Mouse (Mus musculus): Measurements from ENCODE around the gene Aco2. TPM values are rescaled to one million over a fixed set of nuclear protein-coding genes. Genes with fewer than 3 reads are reported as not detected.

The Aco2 gene
- polyA plus RNA-seq, 1 experiment from 2014 or later = 136 TPM

DNA sequence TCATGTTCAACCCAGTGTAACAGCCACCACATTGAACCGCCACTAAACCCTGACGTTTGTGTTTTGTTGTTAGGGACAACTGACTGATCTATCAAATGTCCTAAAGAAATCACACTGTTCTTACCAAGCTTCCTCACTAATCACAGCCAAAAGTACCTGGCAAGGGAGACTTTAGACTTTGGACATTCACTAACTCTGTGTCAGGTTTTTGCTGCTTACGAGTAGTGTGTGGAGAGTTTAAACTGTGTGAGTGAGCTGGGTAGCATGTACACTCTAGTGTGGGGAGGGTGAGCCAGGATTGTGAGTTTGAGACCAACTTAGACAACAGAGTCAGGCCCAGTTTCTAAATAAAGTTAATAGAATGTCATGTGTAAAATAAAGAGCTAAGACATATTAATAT is 10.2 kb downstream of the Aco2 start:
- Histone ChIP-seq H3K9me3 (ENCODE audit: control insufficient read depth, low read depth, low read length) (no peaks in the 10 kb centered on the region), H3K9ac (replicated peaks; ENCODE audit: low read depth, low read length) (no peak overlapping the region), H3K4me2 (replicated peaks; ENCODE audit: low read depth, low read length) (no peak overlapping the region), H3K4me3 (ENCODE audit: low read depth, low read length) (no peak overlapping the region), H3K4me1 (ENCODE audit: control insufficient read depth, insufficient read depth, low read length) (no peaks in the 10 kb centered on the region), H3K27me3 (ENCODE audit: control insufficient read depth, insufficient read depth, low read length) (no peaks in the 10 kb centered on the region), H3K36me3 (ENCODE audit: control insufficient read depth, insufficient read depth, low read length) (no peaks in the 10 kb centered on the region), H3K27ac (ENCODE audit: low read length) (no peak overlapping the region)
- WGBS = 88% methylated on average over 3 of the region's 3 CpGs
- no peak for ATAC-seq (ENCODE audit: insufficient number of reproducible peaks, insufficient read depth, low FRiP score, low read depth)

DNA sequence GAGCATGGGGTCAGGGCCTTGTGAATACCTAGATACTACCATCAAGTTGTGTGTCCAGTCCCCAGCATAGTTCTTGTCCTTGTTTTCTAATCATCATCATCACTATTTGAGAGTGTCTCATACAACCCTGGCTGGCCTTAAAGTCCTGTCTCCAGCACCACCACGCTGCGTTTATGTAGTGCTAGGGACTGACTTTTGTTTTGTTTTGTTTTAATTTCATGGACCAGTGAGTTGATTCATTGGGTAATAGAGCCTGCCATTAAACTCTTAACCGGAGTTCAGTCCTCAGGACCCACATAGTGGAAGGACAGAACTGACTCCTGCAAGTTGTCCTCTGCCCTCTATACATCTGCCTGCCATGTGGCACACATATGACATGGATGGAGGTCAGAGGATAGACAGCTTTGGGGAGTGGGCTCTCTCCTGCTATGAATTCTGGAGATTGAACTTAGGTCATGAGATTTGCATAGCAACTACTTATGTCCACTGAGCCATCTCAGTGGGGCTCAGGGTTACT is 13.4 kb downstream of the Aco2 start:
- Histone ChIP-seq H3K36me3 (ENCODE audit: control insufficient read depth, insufficient read depth, low read length) (peaks cover 15% of the 10 kb centered on the region), H3K4me2 (replicated peaks; ENCODE audit: low read depth, low read length) (no peak overlapping the region), H3K4me1 (ENCODE audit: control insufficient read depth, insufficient read depth, low read length) (no peaks in the 10 kb centered on the region), H3K27me3 (ENCODE audit: control insufficient read depth, insufficient read depth, low read length) (no peaks in the 10 kb centered on the region), H3K27ac (ENCODE audit: low read length) (no peak overlapping the region), H3K9ac (replicated peaks; ENCODE audit: low read depth, low read length) (no peak overlapping the region), H3K9me3 (ENCODE audit: control insufficient read depth, low read depth, low read length) (no peaks in the 10 kb centered on the region), H3K4me3 (ENCODE audit: low read depth, low read length) (no peak overlapping the region)
- WGBS = 94% methylated on average over 3 of the region's 3 CpGs
- no peak for ATAC-seq (ENCODE audit: insufficient number of reproducible peaks, insufficient read depth, low FRiP score, low read depth)

DNA sequence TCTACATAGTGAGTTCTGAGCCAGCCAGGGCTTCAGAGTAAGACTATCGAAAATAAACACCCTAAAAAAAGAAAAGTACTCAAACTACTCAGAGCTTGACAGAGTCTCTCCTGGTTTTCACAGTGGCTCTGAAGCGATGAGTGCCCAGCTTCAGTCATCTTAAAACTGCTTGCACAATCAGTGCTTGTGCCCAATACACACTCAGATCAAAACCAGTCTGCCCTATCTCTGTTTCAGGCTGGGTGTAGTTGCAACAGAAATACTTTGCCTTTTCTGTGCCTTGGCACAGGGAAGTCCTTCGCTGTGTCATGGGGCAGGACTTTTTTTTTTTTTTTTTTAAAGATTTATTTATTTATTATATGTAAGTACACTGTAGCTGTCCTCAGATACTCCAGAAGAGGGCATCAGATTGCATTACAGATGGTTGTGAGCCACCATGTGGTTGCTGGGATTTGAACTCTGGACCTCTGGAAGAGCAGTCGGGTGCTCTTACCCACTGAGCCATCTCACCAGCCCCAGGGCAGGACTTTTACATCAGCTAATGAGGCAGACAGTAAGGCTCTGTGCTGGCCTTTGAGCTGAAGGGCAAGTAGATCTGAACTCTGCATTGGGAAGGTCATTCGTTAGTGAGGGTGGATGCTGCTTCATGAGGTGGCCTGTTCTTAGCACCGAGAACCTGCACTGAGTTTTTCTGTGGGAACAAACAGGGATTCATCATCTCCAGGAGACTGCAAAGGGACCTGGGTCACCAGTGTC is 14.9 kb downstream of the Aco2 start:
- Histone ChIP-seq H3K27ac (ENCODE audit: low read length) (no peak overlapping the region), H3K4me1 (ENCODE audit: control insufficient read depth, insufficient read depth, low read length) (no peaks in the 10 kb centered on the region), H3K9me3 (ENCODE audit: control insufficient read depth, low read depth, low read length) (no peaks in the 10 kb centered on the region), H3K9ac (replicated peaks; ENCODE audit: low read depth, low read length) (no peak overlapping the region), H3K4me2 (replicated peaks; ENCODE audit: low read depth, low read length) (no peak overlapping the region), H3K4me3 (ENCODE audit: low read depth, low read length) (no peak overlapping the region), H3K36me3 (ENCODE audit: control insufficient read depth, insufficient read depth, low read length) (peaks cover 24% of the 10 kb centered on the region), H3K27me3 (ENCODE audit: control insufficient read depth, insufficient read depth, low read length) (no peaks in the 10 kb centered on the region)
- 95% methylated on average over 6 of the region's 6 CpGs for WGBS
- ATAC-seq (ENCODE audit: insufficient number of reproducible peaks, insufficient read depth, low FRiP score, low read depth) = no peak

DNA sequence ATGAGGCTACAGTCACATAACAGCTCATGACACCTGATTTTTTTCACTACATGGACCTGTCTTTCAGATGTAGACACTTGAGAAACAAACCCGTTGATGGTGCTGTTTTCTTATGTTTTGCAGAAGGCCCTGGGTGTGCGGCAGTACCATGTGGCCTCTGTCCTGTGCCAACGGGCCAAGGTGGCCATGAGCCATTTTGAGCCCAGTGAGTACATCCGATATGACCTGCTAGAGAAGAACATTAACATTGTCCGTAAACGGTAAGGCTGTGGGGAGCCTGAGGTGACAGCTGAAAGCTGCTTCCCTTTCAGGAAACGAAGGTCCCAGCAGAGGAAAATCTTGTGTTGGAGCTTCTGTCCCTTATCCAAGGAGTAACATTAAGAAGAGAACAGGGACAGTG is 17.1 kb downstream of the Aco2 start:
- Histone ChIP-seq H3K27ac (ENCODE audit: low read length) (no peak overlapping the region), H3K9me3 (ENCODE audit: control insufficient read depth, low read depth, low read length) (no peaks in the 10 kb centered on the region), H3K9ac (replicated peaks; ENCODE audit: low read depth, low read length) (no peak overlapping the region), H3K4me2 (replicated peaks; ENCODE audit: low read depth, low read length) (no peak overlapping the region), H3K4me1 (ENCODE audit: control insufficient read depth, insufficient read depth, low read length) (no peaks in the 10 kb centered on the region), H3K36me3 (ENCODE audit: control insufficient read depth, insufficient read depth, low read length) (peaks cover 37% of the 10 kb centered on the region), H3K27me3 (ENCODE audit: control insufficient read depth, insufficient read depth, low read length) (no peaks in the 10 kb centered on the region), H3K4me3 (ENCODE audit: low read depth, low read length) (no peak overlapping the region)
- 97% methylated on average over 7 of the region's 7 CpGs for WGBS
- no peak for ATAC-seq (ENCODE audit: insufficient number of reproducible peaks, insufficient read depth, low FRiP score, low read depth)

DNA sequence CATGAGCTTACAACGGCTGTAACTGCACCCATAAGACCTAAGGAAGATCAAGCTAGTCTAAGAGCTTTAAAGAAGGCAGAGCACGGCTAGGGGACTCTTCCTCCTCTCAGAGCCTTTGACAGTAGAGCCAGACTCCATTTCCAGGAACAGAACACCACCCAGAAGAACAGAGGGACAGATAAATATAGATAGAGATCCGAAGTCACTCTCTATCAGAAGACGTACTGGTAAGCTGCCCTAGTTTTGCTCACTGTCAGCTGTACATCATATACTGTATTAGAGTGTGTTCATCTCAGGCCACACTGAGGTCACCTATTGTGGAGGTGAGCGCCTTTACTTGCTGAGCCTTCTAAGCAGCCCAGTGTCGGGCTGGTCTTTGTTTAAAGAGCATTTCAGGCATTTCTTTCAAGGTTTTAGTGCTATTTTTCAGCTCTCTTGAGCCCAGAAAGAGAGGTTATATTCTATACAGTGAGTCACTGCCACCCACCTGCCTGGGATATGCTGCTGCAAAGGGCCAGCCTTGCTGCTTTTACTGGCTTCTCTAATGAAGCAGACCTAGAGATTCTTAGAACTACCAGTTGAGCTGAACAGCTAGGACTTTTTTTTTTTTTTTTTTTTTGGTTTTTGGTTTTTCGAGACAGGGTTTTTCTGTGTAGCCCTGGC is 19.2 kb downstream of the Aco2 start:
- no peak overlapping the region for H3K27ac ChIP-seq (ENCODE audit: low read length)
- no peak for ATAC-seq (ENCODE audit: insufficient number of reproducible peaks, insufficient read depth, low FRiP score, low read depth)
- H3K4me2 ChIP-seq (replicated peaks; ENCODE audit: low read depth, low read length) = no peak overlapping the region
- H3K36me3 ChIP-seq (ENCODE audit: control insufficient read depth, insufficient read depth, low read length) = peaks cover 52% of the 10 kb centered on the region
- H3K9ac ChIP-seq (replicated peaks; ENCODE audit: low read depth, low read length) = no peak overlapping the region
- H3K9me3 ChIP-seq (ENCODE audit: control insufficient read depth, low read depth, low read length) = no peaks in the 10 kb centered on the region
- H3K4me1 ChIP-seq (ENCODE audit: control insufficient read depth, insufficient read depth, low read length) = no peaks in the 10 kb centered on the region
- H3K4me3 ChIP-seq (ENCODE audit: low read depth, low read length) = no peak overlapping the region
- WGBS = 77% methylated on average over 7 of the region's 7 CpGs
- H3K27me3 ChIP-seq (ENCODE audit: control insufficient read depth, insufficient read depth, low read length) = no peaks in the 10 kb centered on the region

DNA sequence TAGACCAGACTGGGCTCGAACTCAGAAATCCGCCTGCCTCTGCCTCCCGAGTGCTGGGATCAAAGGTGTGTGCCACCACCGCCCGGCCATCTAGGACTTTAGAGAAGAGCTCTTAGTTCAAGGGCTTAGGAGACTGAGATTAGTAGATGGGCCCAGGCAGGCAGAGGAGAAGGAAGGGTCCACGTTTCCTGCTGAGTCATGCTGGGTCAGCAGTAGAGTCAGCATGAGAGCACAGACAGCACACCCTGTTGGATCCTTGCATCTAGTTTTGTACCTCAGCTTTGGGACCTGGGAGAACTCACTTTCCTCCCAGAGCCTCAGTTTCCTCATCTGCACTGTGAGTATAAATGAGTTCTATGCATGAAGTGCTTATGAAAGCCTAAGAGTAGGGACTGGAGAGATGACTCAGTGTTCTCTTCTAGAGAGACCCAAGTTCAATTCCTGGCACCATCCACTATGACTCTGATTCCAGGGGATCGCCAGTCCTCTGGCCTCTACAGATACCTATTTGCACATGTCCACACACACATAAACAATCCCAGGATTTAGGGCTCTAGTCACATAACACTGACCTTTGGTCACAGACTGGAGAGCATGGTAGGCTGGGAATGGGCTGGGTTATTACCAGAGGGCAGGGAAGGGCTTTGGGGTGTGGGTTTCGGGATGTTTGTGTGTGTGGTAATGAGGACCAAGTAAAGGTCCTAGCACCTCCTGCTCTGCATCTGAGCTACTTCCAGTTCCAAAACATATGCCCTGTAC is 19.9 kb downstream of the Aco2 start:
- H3K36me3 ChIP-seq (ENCODE audit: control insufficient read depth, insufficient read depth, low read length) = peaks cover 54% of the 10 kb centered on the region
- WGBS = 89% methylated on average over 8 of the region's 8 CpGs
- no peak overlapping the region for H3K4me2 ChIP-seq (replicated peaks; ENCODE audit: low read depth, low read length)
- H3K4me1 ChIP-seq (ENCODE audit: control insufficient read depth, insufficient read depth, low read length) = no peaks in the 10 kb centered on the region
- no peak for ATAC-seq (ENCODE audit: insufficient number of reproducible peaks, insufficient read depth, low FRiP score, low read depth)
- no peak overlapping the region for H3K4me3 ChIP-seq (ENCODE audit: low read depth, low read length)
- no peaks in the 10 kb centered on the region for H3K9me3 ChIP-seq (ENCODE audit: control insufficient read depth, low read depth, low read length)
- H3K9ac ChIP-seq (replicated peaks; ENCODE audit: low read depth, low read length) = no peak overlapping the region
- no peaks in the 10 kb centered on the region for H3K27me3 ChIP-seq (ENCODE audit: control insufficient read depth, insufficient read depth, low read length)
- H3K27ac ChIP-seq (ENCODE audit: low read length) = no peak overlapping the region

DNA sequence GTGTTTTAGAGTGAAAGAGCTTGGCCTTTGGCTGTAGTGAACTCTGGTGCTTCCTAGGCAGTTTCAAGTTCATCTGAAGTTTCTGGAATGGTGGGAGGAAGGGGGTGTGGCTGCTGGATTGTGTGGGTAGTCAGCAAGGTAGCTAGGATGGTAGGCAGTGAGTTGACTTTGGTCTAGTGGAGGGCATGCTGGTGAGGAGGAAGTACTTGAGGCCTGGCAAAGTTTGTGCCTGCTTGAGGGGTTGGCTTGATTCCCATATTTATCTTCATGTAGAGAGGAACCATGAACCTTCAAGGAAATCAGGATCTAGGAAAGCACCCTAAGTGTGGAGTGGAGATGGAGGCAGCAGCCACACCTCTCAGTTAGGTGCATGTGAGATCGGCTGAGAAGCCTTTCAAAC is 21.9 kb downstream of the Aco2 start:
- Histone ChIP-seq H3K4me2 (replicated peaks; ENCODE audit: low read depth, low read length) (no peak overlapping the region), H3K27ac (ENCODE audit: low read length) (no peak overlapping the region), H3K36me3 (ENCODE audit: control insufficient read depth, insufficient read depth, low read length) (peaks cover 56% of the 10 kb centered on the region), H3K4me1 (ENCODE audit: control insufficient read depth, insufficient read depth, low read length) (no peaks in the 10 kb centered on the region), H3K9me3 (ENCODE audit: control insufficient read depth, low read depth, low read length) (no peaks in the 10 kb centered on the region), H3K27me3 (ENCODE audit: control insufficient read depth, insufficient read depth, low read length) (no peaks in the 10 kb centered on the region), H3K4me3 (ENCODE audit: low read depth, low read length) (no peak overlapping the region), H3K9ac (replicated peaks; ENCODE audit: low read depth, low read length) (no peak overlapping the region)
- no peak for ATAC-seq (ENCODE audit: insufficient number of reproducible peaks, insufficient read depth, low FRiP score, low read depth)
- 70% methylated on average over 1 of the region's 1 CpGs for WGBS

DNA sequence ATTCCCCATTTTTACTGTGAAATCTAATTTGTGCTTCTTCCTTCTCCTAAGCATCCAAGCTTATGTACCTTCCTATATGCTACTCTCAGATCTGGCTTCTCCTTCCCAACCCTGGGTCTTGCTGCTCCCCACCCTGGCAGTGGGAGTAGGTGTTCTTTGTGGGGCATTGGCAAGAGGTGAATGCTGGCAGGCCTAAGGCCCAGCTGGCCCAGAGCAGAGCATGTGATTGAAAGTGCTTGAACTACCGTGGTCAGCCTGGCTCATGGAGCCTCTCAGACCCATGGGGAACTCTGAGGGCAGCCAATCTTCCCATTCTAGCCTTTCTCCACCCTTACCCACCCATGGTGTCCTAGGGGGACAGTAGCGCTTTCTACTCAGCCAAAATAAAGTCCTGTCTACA is 24.3 kb downstream of the Aco2 start:
- Histone ChIP-seq H3K36me3 (ENCODE audit: control insufficient read depth, insufficient read depth, low read length) (peaks cover 42% of the 10 kb centered on the region), H3K4me1 (ENCODE audit: control insufficient read depth, insufficient read depth, low read length) (no peaks in the 10 kb centered on the region), H3K9me3 (ENCODE audit: control insufficient read depth, low read depth, low read length) (no peaks in the 10 kb centered on the region), H3K9ac (replicated peaks; ENCODE audit: low read depth, low read length) (no peak overlapping the region), H3K4me3 (ENCODE audit: low read depth, low read length) (no peak overlapping the region), H3K27me3 (ENCODE audit: control insufficient read depth, insufficient read depth, low read length) (no peaks in the 10 kb centered on the region), H3K4me2 (replicated peaks; ENCODE audit: low read depth, low read length) (no peak overlapping the region), H3K27ac (ENCODE audit: low read length) (no peak overlapping the region)
- ATAC-seq (ENCODE audit: insufficient number of reproducible peaks, insufficient read depth, low FRiP score, low read depth) = no peak
- WGBS = 93% methylated on average over 2 of the region's 2 CpGs

Data from stomach, embryonic 14.5 days (tissue).